Mouse (Mus musculus) granulocyte monocyte progenitor cell, adult 5-6 weeks (primary cell): Measurements from ENCODE around the gene Tcn2. TPM values are rescaled to one million over a fixed set of nuclear protein-coding genes. Genes with fewer than 3 reads are reported as not detected.

Experiments
- ATAC-seq: replicated peaks from 2 replicates; pipeline ENCODE4 v1.8.0; 2016; ENCODE audit warnings: mild to moderate bottlenecking, moderate TSS enrichment, inconsistent platforms; ENCODE audit not compliant: poor library complexity, severe bottlenecking
- total RNA-seq, 2 experiments: library from RNA; stranded (forward) in 1 of 2; stranded (reverse) in 1 of 2; fragments of 200-712, 200-1000 nt in 1 of 2; fragments of >200 nt in 1 of 2; fragmentation: Nextera tagmentation in 1 of 2; gene quantifications; 2 replicates each; pipeline ENCODE4 v1.2.3; 2014 to 2017

Tcn2 gene
- total RNA-seq, 2 experiments from 2014 or later = 46.0 to 77.3 TPM

DNA sequence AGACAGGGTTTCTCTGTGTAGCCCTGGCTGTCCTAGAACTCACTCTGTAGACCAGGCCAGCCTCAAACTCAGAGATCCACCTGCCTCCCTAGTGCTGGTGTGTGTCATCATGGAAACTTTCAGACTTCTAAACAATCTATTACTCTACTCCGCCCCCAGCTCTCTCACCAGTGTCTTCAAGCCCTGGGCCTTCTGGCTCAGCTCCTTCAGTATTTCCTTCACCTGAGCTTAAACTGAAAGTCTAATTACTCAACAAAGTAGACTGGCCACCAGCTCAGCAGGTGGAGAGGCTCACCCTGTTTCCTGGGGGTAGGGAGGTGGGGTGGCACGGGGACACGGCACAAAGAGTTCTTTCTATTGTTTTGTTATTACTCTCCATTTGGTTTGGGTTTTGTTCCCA, 29.4 kb downstream of the Tcn2 start:
- no peak for ATAC-seq

DNA sequence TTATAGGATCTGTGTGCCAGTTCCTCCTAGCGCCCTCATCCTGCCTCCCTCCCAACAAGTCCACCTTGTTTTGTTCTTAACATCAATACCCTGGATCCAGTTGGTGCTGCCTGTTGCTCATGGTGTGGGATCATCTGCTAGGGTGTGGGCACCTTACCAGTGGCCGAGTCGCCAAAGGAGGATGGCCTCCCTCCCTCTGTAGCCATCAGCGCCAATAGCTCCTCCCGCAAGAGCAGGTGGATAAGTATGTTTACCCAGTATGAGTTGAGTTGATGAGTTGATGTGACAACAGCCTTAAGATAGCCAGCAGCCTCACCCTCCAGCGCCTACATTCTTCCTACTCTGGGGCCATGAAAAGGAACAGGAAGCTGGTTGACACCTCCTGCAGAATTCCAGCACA, 31.7 kb downstream of the Tcn2 start:
- no peak for ATAC-seq

DNA sequence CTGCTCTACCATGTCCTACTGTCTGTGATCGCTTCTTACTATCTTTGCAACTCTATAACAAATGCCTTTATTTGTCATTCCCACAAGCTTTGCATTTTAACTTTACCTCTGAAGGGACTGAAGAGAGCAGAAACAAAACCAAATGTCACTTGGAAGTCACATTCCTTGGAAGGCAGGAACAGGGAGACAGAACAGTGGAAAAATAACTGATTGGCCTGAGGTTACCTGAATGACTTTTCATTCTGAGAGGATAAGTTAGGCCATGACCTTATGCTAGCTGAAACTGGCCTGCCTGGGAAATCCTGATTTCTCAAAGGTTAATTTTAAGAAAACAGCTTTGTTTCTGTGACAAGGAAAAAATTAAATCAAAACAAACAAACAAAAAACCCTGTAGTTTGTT, 36.0 kb downstream of the Tcn2 start:
- no peak for ATAC-seq

DNA sequence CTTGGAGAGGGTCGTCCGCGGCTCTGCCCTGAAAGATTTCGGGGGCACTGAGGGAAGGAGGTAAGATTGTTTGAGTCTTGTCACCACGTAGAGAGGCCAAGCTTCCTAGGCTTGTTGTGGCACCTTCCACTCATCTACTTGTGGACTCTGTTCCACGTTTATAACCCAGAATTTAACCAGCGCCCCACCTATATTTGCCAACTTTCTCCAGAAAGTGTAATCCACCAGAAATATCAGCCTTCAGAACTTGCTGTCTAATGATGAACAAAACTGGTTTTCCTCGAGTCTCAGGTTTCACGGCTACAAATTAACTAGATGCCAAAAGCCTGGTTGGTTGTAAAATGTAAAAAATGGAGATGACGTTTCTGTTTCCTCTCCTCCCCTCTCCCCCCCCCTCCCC, 36.5 kb downstream of the Tcn2 start:
- ATAC-seq = no peak

DNA sequence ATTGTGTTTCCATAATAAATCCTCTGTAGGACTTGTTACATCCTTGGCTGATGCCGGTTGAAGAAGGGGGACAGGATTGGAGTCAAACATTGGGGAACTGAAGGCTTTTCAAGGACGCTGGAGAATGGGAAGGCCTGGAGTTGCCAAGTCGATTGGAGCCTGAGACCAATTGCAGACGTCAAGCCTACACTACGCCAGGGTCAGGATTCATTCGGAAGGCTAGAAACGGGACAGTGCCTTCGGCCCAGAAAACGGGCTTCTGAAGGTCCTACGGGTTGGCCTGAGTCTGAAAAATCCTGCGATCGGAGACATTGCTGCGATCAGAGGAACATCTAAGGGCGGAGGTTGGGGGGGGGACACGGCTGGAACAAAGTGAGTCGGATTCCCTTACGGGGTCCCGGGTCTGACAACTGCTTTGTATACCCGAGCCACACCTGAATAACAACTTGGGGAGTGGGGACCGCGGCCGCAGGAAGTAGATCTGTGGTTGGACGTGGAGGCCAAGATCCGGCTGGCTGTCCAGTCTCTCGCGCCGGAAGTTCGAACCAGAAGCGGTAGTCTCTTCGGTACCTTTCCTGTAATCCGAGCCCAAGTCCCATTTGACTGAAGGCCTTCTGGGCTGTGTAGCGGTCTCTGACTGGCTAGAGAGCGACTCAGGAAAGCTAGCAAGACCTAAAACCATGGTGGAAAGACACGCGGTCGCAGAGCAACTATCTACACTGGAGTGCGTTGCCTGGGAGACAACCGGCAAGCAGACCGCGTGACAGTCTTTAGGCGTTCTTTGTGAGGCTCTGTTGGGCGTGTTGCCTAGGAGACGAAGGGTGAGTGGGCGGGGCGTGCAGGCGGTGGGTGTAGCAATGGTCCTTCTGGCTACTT, 37.3 kb downstream of the Tcn2 start, which contains the start of the genes 4921536K21Rik and Dusp18:
Gene 4921536K21Rik, minus strand, starts transcription at position 693 of the 876 bp plus-strand sequence.
Gene Dusp18, plus strand, starts transcription at position 835 of the 876 bp plus-strand sequence.
- ATAC-seq = peak; percentile 97

DNA sequence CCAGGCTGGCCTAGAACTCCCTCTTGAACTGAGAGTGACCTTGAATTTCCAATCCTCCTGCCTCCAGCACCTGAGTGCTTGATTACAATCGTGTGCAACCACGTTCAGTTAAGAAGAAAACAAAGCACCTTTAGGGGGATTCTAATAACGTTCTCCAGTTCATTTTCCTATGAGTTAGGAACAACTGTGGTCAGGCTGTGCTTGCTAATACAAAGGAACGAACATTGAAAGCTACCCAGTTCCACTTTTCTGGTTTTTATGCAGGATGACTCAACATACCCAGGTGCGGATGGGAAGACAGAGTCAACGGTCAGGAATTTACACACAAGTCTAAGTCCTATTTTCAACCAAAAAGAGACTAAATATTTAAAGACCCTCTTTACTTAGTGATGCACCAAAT, 38.0 kb downstream of the Tcn2 start:
- no peak for ATAC-seq

DNA sequence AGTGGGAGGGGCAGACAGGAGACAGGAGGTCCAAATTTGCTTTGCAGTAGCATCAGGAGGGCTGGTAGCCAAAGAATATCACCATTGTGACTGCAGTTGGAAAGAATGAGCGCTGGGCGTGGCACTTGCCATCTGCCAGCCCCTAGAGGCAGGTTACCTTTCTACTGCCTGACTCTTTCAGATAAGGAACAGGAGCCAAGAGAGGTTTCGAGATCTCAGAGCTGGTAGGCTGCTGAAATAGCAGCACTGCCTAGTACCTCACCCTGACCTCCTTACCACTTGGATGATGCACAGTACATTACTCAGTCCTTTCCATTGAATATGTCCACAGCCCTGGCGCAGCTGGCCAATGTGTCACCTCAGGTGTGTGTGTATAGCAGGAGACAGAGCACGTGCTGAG, 44.6 kb downstream of the Tcn2 start:
- no peak for ATAC-seq

DNA sequence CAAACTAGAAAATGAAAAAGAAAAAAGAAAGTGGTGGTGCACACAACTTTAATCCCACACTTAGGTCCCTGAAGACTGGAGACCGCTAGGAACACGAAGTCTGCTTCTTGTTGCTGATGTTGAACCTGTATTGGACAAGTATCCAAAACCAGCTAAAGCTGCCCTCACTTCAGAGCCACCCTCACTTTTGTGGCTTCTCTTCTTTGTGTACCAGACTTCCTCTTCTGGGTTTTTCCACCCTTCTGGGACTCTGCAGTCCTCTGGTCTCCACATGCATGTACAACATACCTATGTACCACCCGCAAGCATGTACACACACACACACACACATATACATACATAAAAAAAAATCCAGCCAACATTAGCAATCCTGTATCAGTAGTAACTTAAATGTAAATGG, 48.2 kb downstream of the Tcn2 start:
- ATAC-seq = peak; percentile 35; the same call in 1 of the 2 replicates

DNA sequence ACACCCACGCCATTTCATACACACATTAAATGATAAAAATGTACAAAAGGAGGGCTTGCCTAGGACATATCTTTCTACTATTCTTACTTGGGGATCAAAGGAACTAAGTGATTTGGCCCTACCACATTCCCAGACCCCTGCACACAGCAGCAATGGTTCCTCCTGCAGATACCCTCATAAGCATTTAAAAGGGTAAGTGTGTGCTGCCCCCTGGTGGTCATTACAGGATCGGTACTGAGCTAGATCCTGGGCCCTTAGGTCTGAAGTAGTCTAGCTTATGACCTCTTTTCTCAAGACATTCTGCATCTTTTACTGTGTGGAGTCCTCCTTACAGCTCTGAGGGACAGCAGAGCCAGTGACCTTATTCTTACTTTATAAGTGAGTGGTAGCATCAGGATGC, 52.1 kb downstream of the Tcn2 start:
- peak; percentile 90 for ATAC-seq

DNA sequence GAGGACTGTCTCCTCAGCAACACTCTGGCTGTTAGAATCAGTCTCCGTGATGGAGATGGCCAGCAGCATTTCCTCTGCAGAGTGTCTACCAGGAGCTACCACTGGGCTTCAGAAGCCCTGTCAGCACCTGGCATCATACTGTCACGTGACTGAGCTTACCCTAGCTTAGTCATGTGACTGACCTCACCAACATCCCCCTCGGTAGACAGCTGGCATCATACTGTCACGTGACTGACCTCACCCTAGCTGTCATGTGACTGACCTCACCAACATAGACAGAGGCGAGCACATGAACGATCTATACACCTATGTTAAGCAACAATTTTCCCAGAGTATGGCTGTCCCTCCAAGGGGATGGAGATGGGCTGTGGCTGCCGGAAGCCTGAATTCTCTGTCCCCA, 53.3 kb downstream of the Tcn2 start:
- no peak for ATAC-seq

DNA sequence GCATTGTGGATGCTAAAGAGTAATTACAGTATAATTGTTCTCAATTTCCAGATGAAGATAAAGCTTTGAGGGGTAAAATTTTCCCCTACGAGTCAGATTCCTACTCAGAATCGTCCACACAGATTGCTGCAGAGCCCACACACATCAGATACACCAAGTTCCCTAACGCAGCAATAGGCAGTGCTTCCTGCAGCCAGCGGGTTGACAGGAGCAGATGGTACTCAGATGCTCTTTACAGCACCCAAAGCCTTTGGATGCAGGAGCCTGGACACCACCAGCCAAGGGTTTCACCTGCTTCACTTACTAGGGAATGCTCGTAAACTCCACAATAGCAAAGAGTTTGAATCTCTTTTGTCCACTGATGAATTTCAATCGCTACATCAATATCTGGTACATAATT, 55.5 kb downstream of the Tcn2 start:
- no peak for ATAC-seq

Other genes with a start within 250 kb of the Tcn2 start
- gene Osbp2, start 68.3 kb downstream of the Tcn2 start, total RNA-seq (2014; fragmentation: Nextera tagmentation) = 0.19 TPM in 1 of 2 replicates, not detected in the other
- not detected in 2 replicates for gene Osbp2, start 68.3 kb downstream of the Tcn2 start, total RNA-seq (2017)
- not detected in 2 replicates for gene 4921536K21Rik, start 37.1 kb downstream of the Tcn2 start, total RNA-seq (2014; fragmentation: Nextera tagmentation)
- not detected in 2 replicates for gene 4921536K21Rik, start 37.1 kb downstream of the Tcn2 start, total RNA-seq (2017)
- gene Dusp18, start 36.9 kb downstream of the Tcn2 start, total RNA-seq (2014; fragmentation: Nextera tagmentation) = 0.39 and 1.7 TPM in 2 replicates
- 0.60 and 0.67 TPM in 2 replicates for gene Dusp18, start 36.9 kb downstream of the Tcn2 start, total RNA-seq (2017)
- 1.2 and 2.1 TPM in 2 replicates for gene Slc35e4, start 17.5 kb downstream of the Tcn2 start, total RNA-seq (2014; fragmentation: Nextera tagmentation)
- gene Slc35e4, start 17.5 kb downstream of the Tcn2 start, total RNA-seq (2017) = 2.4 and 2.8 TPM in 2 replicates
- gene Pes1, start 31.8 kb upstream of the Tcn2 start, total RNA-seq (2014; fragmentation: Nextera tagmentation) = 69.2 and 87.0 TPM in 2 replicates
- 124 and 182 TPM in 2 replicates for gene Pes1, start 31.8 kb upstream of the Tcn2 start, total RNA-seq (2017)
- gene 4930556J24Rik, start 44.6 kb upstream of the Tcn2 start, total RNA-seq (2014; fragmentation: Nextera tagmentation) = not detected in 2 replicates
- not detected in 2 replicates for gene 4930556J24Rik, start 44.6 kb upstream of the Tcn2 start, total RNA-seq (2017)
- 0.21 and 1.3 TPM in 2 replicates for gene Gal3st1, start 51.5 kb upstream of the Tcn2 start, total RNA-seq (2014; fragmentation: Nextera tagmentation)
- gene Gal3st1, start 51.5 kb upstream of the Tcn2 start, total RNA-seq (2017) = 0.62 and 1.0 TPM in 2 replicates
- not detected in 2 replicates for gene Sec14l4, start 99.3 kb upstream of the Tcn2 start, total RNA-seq (2014; fragmentation: Nextera tagmentation)
- not detected in 2 replicates for gene Sec14l4, start 99.3 kb upstream of the Tcn2 start, total RNA-seq (2017)
- not detected in 2 replicates for gene Sec14l3, start 132.7 kb upstream of the Tcn2 start, total RNA-seq (2014; fragmentation: Nextera tagmentation)
- gene Sec14l3, start 132.7 kb upstream of the Tcn2 start, total RNA-seq (2017) = not detected in 2 replicates
- 9.9 and 11.1 TPM in 2 replicates for gene Mtfp1, start 163.3 kb upstream of the Tcn2 start, total RNA-seq (2014; fragmentation: Nextera tagmentation)
- gene Mtfp1, start 163.3 kb upstream of the Tcn2 start, total RNA-seq (2017) = 8.7 and 13.3 TPM in 2 replicates
- gene Sec14l2, start 191.3 kb upstream of the Tcn2 start, total RNA-seq (2014; fragmentation: Nextera tagmentation) = not detected in 2 replicates
- not detected in 2 replicates for gene Sec14l2, start 191.3 kb upstream of the Tcn2 start, total RNA-seq (2017)
- 10.5 and 13.1 TPM in 2 replicates for gene Rnf215, start 203.0 kb upstream of the Tcn2 start, total RNA-seq (2014; fragmentation: Nextera tagmentation)
- 6.6 and 7.8 TPM in 2 replicates for gene Rnf215, start 203.0 kb upstream of the Tcn2 start, total RNA-seq (2017)
- gene Ccdc157, start 228.1 kb upstream of the Tcn2 start, total RNA-seq (2014; fragmentation: Nextera tagmentation) = 0.28 and 0.73 TPM in 2 replicates
- gene Ccdc157, start 228.1 kb upstream of the Tcn2 start, total RNA-seq (2017) = 0.21 and 0.69 TPM in 2 replicates
- gene Sf3a1, start 228.2 kb upstream of the Tcn2 start, total RNA-seq (2014; fragmentation: Nextera tagmentation) = 65.9 and 92.2 TPM in 2 replicates
- gene Sf3a1, start 228.2 kb upstream of the Tcn2 start, total RNA-seq (2017) = 31.2 and 35.6 TPM in 2 replicates